Mouse (Mus musculus): ENCODE measurements around the gene Zxdc. TPM values are rescaled to one million over a fixed set of nuclear protein-coding genes. Genes with fewer than 3 reads are reported as not detected.

Zxdc gene
- polyA plus RNA-seq, 1 experiment: 7.1 TPM

- Histone ChIP-seq H3K4me1 (no peaks in the 10 kb centered on the region), H3K27me3 (replicated peaks) (peaks cover 53% of the 10 kb centered on the region), H3K9me3 (no peaks in the 10 kb centered on the region), H3K36me3 (replicated peaks; ENCODE audit: low read length) (no peaks in the 10 kb centered on the region), H3K4me3 (replicated peaks) (no peak overlapping the region)
- TF ChIP-seq GATA1 (IDR thresholded peaks at IDR 0.05; ENCODE audit: borderline replicate concordance, low read length) (no peak), FLI1 (IDR thresholded peaks at IDR 0.05; ENCODE audit: low read length) (no peak)
Observed at GRCm38 (mm10) chr6:90411926-90412325, 42.6 kb downstream of the Zxdc start.

- Histone ChIP-seq H3K9me3 (peaks cover 5% of the 10 kb centered on the region), H3K27me3 (replicated peaks) (peaks cover 65% of the 10 kb centered on the region), H3K4me1 (peaks cover 11% of the 10 kb centered on the region), H3K4me3 (replicated peaks) (peak overlapping the region; percentile 82), H3K36me3 (replicated peaks; ENCODE audit: low read length) (no peaks in the 10 kb centered on the region)
- TF ChIP-seq GATA1 (IDR thresholded peaks at IDR 0.05; ENCODE audit: borderline replicate concordance, low read length) (no peak), FLI1 (IDR thresholded peaks at IDR 0.05; ENCODE audit: low read length) (no peak)
Observed at GRCm38 (mm10) chr6:90422565-90422964, 53.3 kb downstream of the Zxdc start.

- Histone ChIP-seq H3K9me3 (peaks cover 2% of the 10 kb centered on the region), H3K27me3 (replicated peaks) (peaks cover 68% of the 10 kb centered on the region), H3K4me1 (peaks cover 22% of the 10 kb centered on the region), H3K36me3 (replicated peaks; ENCODE audit: low read length) (no peaks in the 10 kb centered on the region), H3K4me3 (replicated peaks) (no peak overlapping the region)
- TF ChIP-seq GATA1 (IDR thresholded peaks at IDR 0.05; ENCODE audit: borderline replicate concordance, low read length) (no peak), FLI1 (IDR thresholded peaks at IDR 0.05; ENCODE audit: low read length) (no peak)
Observed at GRCm38 (mm10) chr6:90425361-90425760, 56.1 kb downstream of the Zxdc start.

DNA sequence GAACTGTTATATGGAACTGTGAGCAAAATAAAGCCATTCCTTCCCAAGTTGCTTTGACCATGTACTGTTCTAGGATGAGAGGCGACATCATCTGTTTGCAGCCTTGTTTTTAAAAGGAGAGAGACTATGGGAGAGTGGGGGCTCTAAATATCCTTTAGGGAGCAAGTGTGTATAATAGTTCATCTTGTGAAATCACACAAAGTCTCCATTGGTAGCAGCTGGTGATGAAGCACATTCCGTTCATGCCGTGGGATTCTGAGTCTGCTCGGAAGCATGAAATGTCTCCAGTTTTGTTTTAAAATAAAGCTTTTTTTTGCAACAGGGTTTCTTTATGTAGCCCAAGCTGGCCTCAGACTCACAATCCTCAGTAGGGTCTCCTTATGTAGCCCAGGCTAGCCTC is 56.7 kb downstream of the Zxdc start:
- TF ChIP-seq FLI1 (IDR thresholded peaks at IDR 0.05; ENCODE audit: low read length) (no peak), GATA1 (IDR thresholded peaks at IDR 0.05; ENCODE audit: borderline replicate concordance, low read length) (no peak)
- H3K4me1 ChIP-seq: peaks cover 22% of the 10 kb centered on the region
- no peaks in the 10 kb centered on the region for H3K36me3 ChIP-seq (replicated peaks; ENCODE audit: low read length)
- H3K4me3 ChIP-seq (replicated peaks): no peak overlapping the region
- no peaks in the 10 kb centered on the region for H3K9me3 ChIP-seq
- peaks cover 69% of the 10 kb centered on the region for H3K27me3 ChIP-seq (replicated peaks)

DNA sequence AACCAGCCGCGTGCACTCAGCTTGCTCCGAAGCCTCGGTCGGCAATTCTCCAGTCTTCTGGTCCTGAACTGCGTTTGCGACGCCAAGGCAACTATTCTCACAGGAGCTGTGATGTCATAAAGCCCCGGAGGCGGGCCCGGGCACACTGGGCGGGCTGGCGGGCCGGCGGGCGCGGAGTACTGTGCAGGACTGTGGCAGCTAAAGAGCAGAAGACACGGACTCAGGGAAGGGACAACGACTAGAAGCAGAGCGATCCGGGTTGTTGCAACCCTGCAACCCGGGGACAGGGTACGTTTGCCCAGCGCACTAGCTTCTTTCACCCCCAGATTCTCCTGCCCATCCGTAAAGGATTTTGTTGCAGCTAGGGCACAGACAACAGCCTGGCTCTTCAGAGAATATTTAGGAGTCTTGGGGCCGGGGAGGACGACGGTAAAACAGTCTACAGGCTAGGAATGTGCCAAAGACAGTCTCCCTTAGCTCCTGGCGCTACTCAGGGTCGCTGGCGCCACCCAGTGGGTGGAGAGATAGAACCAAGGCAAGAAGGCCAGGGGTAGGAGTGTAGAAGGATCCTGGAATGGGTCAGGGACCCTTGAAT is 59.2 kb downstream of the Zxdc start, which contains the start of gene Cfap100:
Cfap100 (minus strand) TSS at position 418 of the 595 bp plus-strand sequence.
- Histone ChIP-seq H3K27me3 (replicated peaks) (peaks cover 79% of the 10 kb centered on the region), H3K36me3 (replicated peaks; ENCODE audit: low read length) (no peaks in the 10 kb centered on the region), H3K4me1 (peaks cover 12% of the 10 kb centered on the region), H3K9me3 (no peaks in the 10 kb centered on the region), H3K4me3 (replicated peaks) (peak within 1 kb of the TSS; percentile 88)
- TF ChIP-seq GATA1 (IDR thresholded peaks at IDR 0.05; ENCODE audit: borderline replicate concordance, low read length) (no peak), FLI1 (IDR thresholded peaks at IDR 0.05; ENCODE audit: low read length) (no peak)

- Histone ChIP-seq H3K4me3 (replicated peaks) (no peak overlapping the region), H3K9me3 (no peaks in the 10 kb centered on the region), H3K27me3 (replicated peaks) (peaks cover 79% of the 10 kb centered on the region), H3K4me1 (peaks cover 14% of the 10 kb centered on the region), H3K36me3 (replicated peaks; ENCODE audit: low read length) (no peaks in the 10 kb centered on the region)
- TF ChIP-seq GATA1 (IDR thresholded peaks at IDR 0.05; ENCODE audit: borderline replicate concordance, low read length) (no peak), FLI1 (IDR thresholded peaks at IDR 0.05; ENCODE audit: low read length) (no peak)
Observed at GRCm38 (mm10) chr6:90429911-90430310, 60.6 kb downstream of the Zxdc start.

DNA sequence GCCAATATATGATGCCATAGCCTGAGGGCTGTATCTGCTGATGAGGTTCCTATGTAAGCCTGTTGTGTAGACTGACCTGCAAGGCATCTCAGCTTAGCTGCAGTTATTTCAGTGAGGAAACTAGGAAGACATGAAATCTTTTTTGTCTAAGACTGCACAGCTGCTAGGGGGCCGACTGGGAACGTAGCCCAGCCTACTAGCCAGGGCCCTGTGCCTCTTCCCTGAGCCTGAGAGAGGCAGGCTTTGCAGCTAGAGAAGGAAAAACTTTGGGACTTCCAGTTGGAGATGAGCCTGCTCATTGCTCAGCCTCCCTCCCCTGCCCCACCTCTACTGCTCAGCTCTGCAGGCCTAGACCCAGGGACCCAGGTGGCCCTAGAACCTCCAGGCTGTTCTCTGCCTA is 62.2 kb downstream of the Zxdc start:
- TF ChIP-seq GATA1 (IDR thresholded peaks at IDR 0.05; ENCODE audit: borderline replicate concordance, low read length) (no peak), FLI1 (IDR thresholded peaks at IDR 0.05; ENCODE audit: low read length) (no peak)
- H3K36me3 ChIP-seq (replicated peaks; ENCODE audit: low read length): no peaks in the 10 kb centered on the region
- H3K9me3 ChIP-seq: no peaks in the 10 kb centered on the region
- peaks cover 77% of the 10 kb centered on the region for H3K27me3 ChIP-seq (replicated peaks)
- peaks cover 19% of the 10 kb centered on the region for H3K4me1 ChIP-seq
- no peak overlapping the region for H3K4me3 ChIP-seq (replicated peaks)

DNA sequence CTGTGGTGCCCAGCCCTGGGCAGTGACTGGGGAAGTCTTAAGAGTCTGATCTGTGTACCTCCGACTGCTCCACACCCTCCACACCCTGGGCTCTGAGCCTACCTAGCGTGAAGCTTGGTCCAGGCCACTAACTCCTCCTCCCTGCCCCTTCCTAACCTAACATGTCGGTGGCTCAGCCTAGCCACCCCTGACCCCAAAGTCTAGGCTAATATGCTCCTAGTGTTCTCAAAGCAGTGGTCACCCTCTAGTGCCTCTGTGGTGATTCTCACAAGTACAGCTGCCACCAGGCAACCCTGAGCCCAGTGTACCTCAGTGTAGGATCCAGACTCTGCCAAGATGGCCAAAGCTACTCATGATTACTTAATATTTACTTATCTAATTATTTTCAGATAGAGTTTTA is 65.4 kb downstream of the Zxdc start:
- H3K4me1 ChIP-seq: peaks cover 10% of the 10 kb centered on the region; the same call in 1 of the 2 replicates
- no peaks in the 10 kb centered on the region for H3K9me3 ChIP-seq
- peaks cover 58% of the 10 kb centered on the region for H3K27me3 ChIP-seq (replicated peaks)
- H3K4me3 ChIP-seq (replicated peaks): no peak overlapping the region
- H3K36me3 ChIP-seq (replicated peaks; ENCODE audit: low read length): no peaks in the 10 kb centered on the region
- TF ChIP-seq FLI1 (IDR thresholded peaks at IDR 0.05; ENCODE audit: low read length): no peak

DNA sequence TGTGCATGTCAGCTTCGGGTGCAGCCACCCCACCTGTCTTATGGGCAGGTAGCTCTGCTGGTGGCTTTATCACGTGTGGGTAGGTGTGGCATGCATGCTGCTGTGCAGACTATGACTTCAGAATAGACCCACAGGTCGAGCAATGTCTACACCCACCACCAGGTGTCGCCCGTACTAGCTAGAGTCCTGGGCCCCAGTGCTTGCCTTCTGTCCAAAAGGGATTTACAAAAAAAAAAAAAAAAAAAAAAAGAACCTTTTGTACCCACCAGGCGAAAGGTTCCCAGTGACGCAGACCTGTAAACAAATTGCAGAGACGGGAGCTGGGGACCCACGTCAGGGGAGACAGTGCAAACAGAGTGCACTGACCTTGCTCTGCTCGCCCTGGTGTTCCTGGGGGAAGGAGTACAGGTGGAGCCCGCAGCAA is 65.9 kb downstream of the Zxdc start:
- Histone ChIP-seq H3K4me3 (replicated peaks) (no peak overlapping the region), H3K9me3 (no peaks in the 10 kb centered on the region), H3K4me1 (peaks cover 10% of the 10 kb centered on the region; the same call in 1 of the 2 replicates), H3K27me3 (replicated peaks) (peaks cover 53% of the 10 kb centered on the region), H3K36me3 (replicated peaks; ENCODE audit: low read length) (no peaks in the 10 kb centered on the region)
- TF ChIP-seq FLI1 (IDR thresholded peaks at IDR 0.05; ENCODE audit: low read length) (no peak), GATA1 (IDR thresholded peaks at IDR 0.05; ENCODE audit: borderline replicate concordance, low read length) (no peak)

- no peak overlapping the region for H3K4me3 ChIP-seq (replicated peaks)
- no peaks in the 10 kb centered on the region for H3K9me3 ChIP-seq
- H3K27me3 ChIP-seq (replicated peaks): peaks cover 48% of the 10 kb centered on the region
- TF ChIP-seq FLI1 (IDR thresholded peaks at IDR 0.05; ENCODE audit: low read length): no peak
- TF ChIP-seq GATA1 (IDR thresholded peaks at IDR 0.05; ENCODE audit: borderline replicate concordance, low read length): no peak
- no peaks in the 10 kb centered on the region for H3K36me3 ChIP-seq (replicated peaks; ENCODE audit: low read length)
- H3K4me1 ChIP-seq: peaks cover 10% of the 10 kb centered on the region; the same call in 1 of the 2 replicates
Observed at GRCm38 (mm10) chr6:90436192-90436907, 67.1 kb downstream of the Zxdc start.
